Mouse (Mus musculus) forebrain, embryonic 12.5 days (tissue): Measurements from ENCODE around the gene Ankmy1. TPM values are rescaled to one million over a fixed set of nuclear protein-coding genes. Genes with fewer than 3 reads are reported as not detected.

ENCODE experiments used
- ATAC-seq: fragments of 200-750 bp; cut with Nextera tagmentation; 2 replicates; pipeline ENCODE4 v1.8.0; 2017; ENCODE audit warnings: moderate TSS enrichment; ENCODE audit not compliant: low FRiP score
- H3K27ac ChIP-seq: fragments of 300-500 bp; sonication (generic); 2 replicates; pipeline ENCODE4 v1.5.1; 2016; ENCODE audit warnings: mild to moderate bottlenecking
- H3K27me3 ChIP-seq: fragments of 300-500 bp; sonication (generic); 2 replicates; pipeline ENCODE4 v1.6.1; 2016; ENCODE audit warnings: mild to moderate bottlenecking
- H3K36me3 ChIP-seq: fragments of 300-500 bp; sonication (generic); replicated peaks from 2 replicates; pipeline ENCODE4 v1.6.1; 2016; ENCODE audit warnings: mild to moderate bottlenecking
- H3K4me1 ChIP-seq: fragments of 300-500 bp; sonication (generic); 2 replicates; pipeline ENCODE4 v1.6.1; 2016
- H3K4me2 ChIP-seq: fragments of 300-500 bp; sonication (generic); 2 replicates; pipeline ENCODE4 v1.6.1; 2016; ENCODE audit warnings: mild to moderate bottlenecking, moderate library complexity
- H3K4me3 ChIP-seq: fragments of 300-500 bp; sonication (generic); replicated peaks from 2 replicates; pipeline ENCODE4 v1.5.1; 2016; ENCODE audit warnings: mild to moderate bottlenecking
- H3K9ac ChIP-seq: fragments of 300-500 bp; sonication (generic); 2 replicates; pipeline ENCODE4 v1.6.1; 2016; ENCODE audit warnings: mild to moderate bottlenecking
- H3K9me3 ChIP-seq: fragments of 300-500 bp; sonication (generic); 2 replicates; pipeline ENCODE4 v1.6.1; 2016
- WGBS: fragments of 180-500 bp; shearing (Covaris S2); methylation state at CpG from one replicate; pipeline ENCODE4 v1.1.7; 2016; 5-methylcytosine and 5-hydroxymethylcytosine counted together
- polyA plus RNA-seq: library from polyadenylated mRNA; unstranded; fragments of >200 nt; fragmentation: Nextera tagmentation; extraction: Ambion mirVana; gene quantifications from 2 replicates; pipeline ENCODE4 v1.2.1, GENCODE M21; 2016

Gene Ankmy1
- polyA plus RNA-seq, 1 experiment from 2014 or later, result 1.1 TPM

GRCm38 (mm10) chr1:92933611-92934010 lies 30.9 kb upstream of the Ankmy1 start:
- 82% methylated on average over 4 of the region's 4 CpGs for WGBS
- Histone ChIP-seq H3K36me3 (peaks cover 11% of the 10 kb centered on the region), H3K27me3 (peaks cover 5% of the 10 kb centered on the region; the same call in 1 of the 2 replicates), H3K9me3 (no peaks in the 10 kb centered on the region), H3K4me3 (peak overlapping the region; percentile 77), H3K4me2 (peak overlapping the region; percentile 83), H3K27ac (peak overlapping the region; percentile 97), H3K4me1 (peaks cover 34% of the 10 kb centered on the region), H3K9ac (peak overlapping the region; percentile 82)
- no peak for ATAC-seq

- 23% methylated on average over 1 of the region's 1 CpGs for WGBS
- H3K4me2 ChIP-seq, result no peak overlapping the region
- ATAC-seq, result no peak
- peaks cover 10% of the 10 kb centered on the region; the same call in 1 of the 2 replicates for H3K27me3 ChIP-seq
- peaks cover 12% of the 10 kb centered on the region for H3K4me1 ChIP-seq
- H3K36me3 ChIP-seq, result no peaks in the 10 kb centered on the region
- no peaks in the 10 kb centered on the region for H3K9me3 ChIP-seq
- H3K9ac ChIP-seq, result no peak overlapping the region
- no peak overlapping the region for H3K4me3 ChIP-seq
- no peak overlapping the region for H3K27ac ChIP-seq
These were observed 27.5 kb upstream of the Ankmy1 start for GRCm38 (mm10) chr1:92930171-92930706.

GRCm38 (mm10) chr1:92921496-92921895 lies 18.8 kb upstream of the Ankmy1 start:
- no peak for ATAC-seq
- Histone ChIP-seq H3K36me3 (peaks cover 44% of the 10 kb centered on the region), H3K9me3 (no peaks in the 10 kb centered on the region)

GRCm38 (mm10) chr1:92920474-92921200 lies 17.9 kb upstream of the Ankmy1 start:
- 91% methylated on average over 7 of the region's 7 CpGs for WGBS
- Histone ChIP-seq H3K36me3 (peaks cover 52% of the 10 kb centered on the region), H3K27ac (no peak overlapping the region), H3K9ac (no peak overlapping the region), H3K4me3 (no peak overlapping the region), H3K4me1 (no peaks in the 10 kb centered on the region), H3K27me3 (peaks cover 5% of the 10 kb centered on the region), H3K9me3 (no peaks in the 10 kb centered on the region), H3K4me2 (no peak overlapping the region)
- ATAC-seq, result no peak

More at GRCm38 (mm10) chr1:92921496-92921895, 18.8 kb upstream of the Ankmy1 start:
- Histone ChIP-seq H3K9ac (no peak overlapping the region), H3K27me3 (peaks cover 5% of the 10 kb centered on the region), H3K4me3 (no peak overlapping the region), H3K27ac (no peak overlapping the region), H3K4me1 (no peaks in the 10 kb centered on the region), H3K4me2 (no peak overlapping the region)
- WGBS, result 97% methylated on average over 4 of the region's 4 CpGs

- no peak overlapping the region for H3K27ac ChIP-seq
- H3K4me3 ChIP-seq, result no peak overlapping the region
- no peaks in the 10 kb centered on the region for H3K9me3 ChIP-seq
- H3K4me1 ChIP-seq, result no peaks in the 10 kb centered on the region
- ATAC-seq, result no peak
- no peak overlapping the region for H3K4me2 ChIP-seq
- 88% methylated on average over 12 of the region's 12 CpGs for WGBS
- no peak overlapping the region for H3K9ac ChIP-seq
- H3K27me3 ChIP-seq, result peaks cover 5% of the 10 kb centered on the region
- peaks cover 61% of the 10 kb centered on the region for H3K36me3 ChIP-seq
These were observed 17.1 kb upstream of the Ankmy1 start for GRCm38 (mm10) chr1:92919775-92920174.

- Histone ChIP-seq H3K4me2 (no peak overlapping the region), H3K27me3 (peaks cover 5% of the 10 kb centered on the region; the same call in 1 of the 2 replicates), H3K36me3 (peaks cover 67% of the 10 kb centered on the region), H3K9me3 (no peaks in the 10 kb centered on the region), H3K9ac (no peak overlapping the region), H3K27ac (no peak overlapping the region), H3K4me1 (no peaks in the 10 kb centered on the region), H3K4me3 (no peak overlapping the region)
- WGBS, result 97% methylated on average over 11 of the region's 11 CpGs
- no peak for ATAC-seq
These were observed 16.4 kb upstream of the Ankmy1 start for GRCm38 (mm10) chr1:92919151-92919550.

- H3K27ac ChIP-seq, result no peak overlapping the region
- H3K36me3 ChIP-seq, result peaks cover 72% of the 10 kb centered on the region
- no peak overlapping the region for H3K9ac ChIP-seq
- no peaks in the 10 kb centered on the region for H3K9me3 ChIP-seq
- peaks cover 16% of the 10 kb centered on the region for H3K4me1 ChIP-seq
- no peak overlapping the region for H3K4me3 ChIP-seq
- no peak for ATAC-seq
- no peaks in the 10 kb centered on the region for H3K27me3 ChIP-seq
- no peak overlapping the region for H3K4me2 ChIP-seq
- 96% methylated on average over 9 of the region's 9 CpGs for WGBS
These were observed 14.0 kb upstream of the Ankmy1 start for GRCm38 (mm10) chr1:92916725-92917124.

- H3K4me3 ChIP-seq, result no peak overlapping the region
- H3K36me3 ChIP-seq, result peaks cover 63% of the 10 kb centered on the region
- peaks cover 27% of the 10 kb centered on the region for H3K4me1 ChIP-seq
- no peaks in the 10 kb centered on the region for H3K27me3 ChIP-seq
- H3K9me3 ChIP-seq, result no peaks in the 10 kb centered on the region
- H3K27ac ChIP-seq, result no peak overlapping the region
- no peak overlapping the region for H3K4me2 ChIP-seq
- no peak overlapping the region for H3K9ac ChIP-seq
- ATAC-seq, result no peak
- WGBS, result 93% methylated on average over 11 of the region's 11 CpGs
These were observed 12.3 kb upstream of the Ankmy1 start for GRCm38 (mm10) chr1:92914993-92915392.

GRCm38 (mm10) chr1:92914239-92914638 lies 11.5 kb upstream of the Ankmy1 start:
- Histone ChIP-seq H3K9ac (no peak overlapping the region), H3K4me1 (peaks cover 33% of the 10 kb centered on the region), H3K36me3 (peaks cover 56% of the 10 kb centered on the region), H3K9me3 (no peaks in the 10 kb centered on the region), H3K4me2 (no peak overlapping the region), H3K4me3 (no peak overlapping the region), H3K27ac (no peak overlapping the region), H3K27me3 (peaks cover 3% of the 10 kb centered on the region; the same call in 1 of the 2 replicates)
- ATAC-seq, result no peak
- 86% methylated on average over 4 of the region's 4 CpGs for WGBS

- ATAC-seq, result no peak
- peak overlapping the region; percentile 87 for H3K4me3 ChIP-seq
- H3K27me3 ChIP-seq, result peaks cover 10% of the 10 kb centered on the region
- H3K27ac ChIP-seq, result no peak overlapping the region
- 64% methylated on average over 1 of the region's 1 CpGs for WGBS
- H3K36me3 ChIP-seq, result peaks cover 36% of the 10 kb centered on the region
- H3K9ac ChIP-seq, result peak overlapping the region; percentile 95
- peak overlapping the region; percentile 96 for H3K4me2 ChIP-seq
- no peaks in the 10 kb centered on the region for H3K9me3 ChIP-seq
- H3K4me1 ChIP-seq, result peaks cover 40% of the 10 kb centered on the region
These were observed 9.6 kb upstream of the Ankmy1 start for GRCm38 (mm10) chr1:92912286-92912685.

- no peaks in the 10 kb centered on the region for H3K9me3 ChIP-seq
- H3K27me3 ChIP-seq, result peaks cover 10% of the 10 kb centered on the region
- H3K27ac ChIP-seq, result peak overlapping the region; percentile 91
- peak overlapping the region; percentile 96 for H3K4me2 ChIP-seq
- 40% methylated on average over 8 of the region's 8 CpGs for WGBS
- ATAC-seq, result no peak
- H3K4me1 ChIP-seq, result peaks cover 43% of the 10 kb centered on the region
- peak overlapping the region; percentile 95 for H3K9ac ChIP-seq
- H3K4me3 ChIP-seq, result peak overlapping the region; percentile 87
- peaks cover 30% of the 10 kb centered on the region for H3K36me3 ChIP-seq
These were observed 9.0 kb upstream of the Ankmy1 start for GRCm38 (mm10) chr1:92911721-92912138.

GRCm38 (mm10) chr1:92910925-92911720 lies 8.4 kb upstream of the Ankmy1 start:
- Histone ChIP-seq H3K4me2 (peak overlapping the region; percentile 96), H3K27ac (peak overlapping the region; percentile 91), H3K4me3 (peak overlapping the region; percentile 87), H3K9ac (peak overlapping the region; percentile 95), H3K4me1 (peaks cover 47% of the 10 kb centered on the region), H3K27me3 (peaks cover 10% of the 10 kb centered on the region), H3K9me3 (no peaks in the 10 kb centered on the region), H3K36me3 (peaks cover 24% of the 10 kb centered on the region)
- ATAC-seq, result peak; percentile 61
- WGBS, result under 1% methylated on average over 57 of the region's 85 CpGs
